Mouse (Mus musculus) ES-CJ7 (cell line): ENCODE results near the gene Aldh1a7.
"Not testable (repeated sequence)": the region's sequence is repeated elsewhere in the genome, so short reads cannot be mapped to it uniquely, and the experiment has no call there.

Experiments
- DNase-seq: peaks from one replicate; pipeline ENCODE4 v3.0.0; 2011; ENCODE audit warnings: low read depth, low spot score

Aldh1a7 gene

DNA sequence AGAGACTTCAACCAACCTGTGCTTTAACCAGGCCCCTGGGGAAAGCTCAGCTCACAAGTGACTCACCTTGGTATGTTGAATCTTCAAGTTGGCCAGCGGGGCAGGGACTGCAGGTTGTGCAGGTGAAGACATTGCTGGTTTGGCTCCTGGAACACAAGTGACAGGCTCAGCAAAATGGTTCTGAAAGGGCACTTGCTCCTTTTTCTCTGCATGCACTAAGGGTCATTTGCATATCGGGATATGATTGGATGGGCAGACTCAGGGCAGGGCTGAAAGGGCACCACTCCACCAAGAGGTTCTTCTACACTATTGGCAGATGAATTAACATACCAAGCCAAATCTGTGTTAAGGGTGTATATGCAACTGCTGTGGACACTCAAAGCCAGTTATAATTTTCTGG is at the start of gene Aldh1a7:
Gene Aldh1a7 (minus strand): TSS at position 182 of the 400 bp plus-strand sequence.
- no peak for DNase-seq

DNA sequence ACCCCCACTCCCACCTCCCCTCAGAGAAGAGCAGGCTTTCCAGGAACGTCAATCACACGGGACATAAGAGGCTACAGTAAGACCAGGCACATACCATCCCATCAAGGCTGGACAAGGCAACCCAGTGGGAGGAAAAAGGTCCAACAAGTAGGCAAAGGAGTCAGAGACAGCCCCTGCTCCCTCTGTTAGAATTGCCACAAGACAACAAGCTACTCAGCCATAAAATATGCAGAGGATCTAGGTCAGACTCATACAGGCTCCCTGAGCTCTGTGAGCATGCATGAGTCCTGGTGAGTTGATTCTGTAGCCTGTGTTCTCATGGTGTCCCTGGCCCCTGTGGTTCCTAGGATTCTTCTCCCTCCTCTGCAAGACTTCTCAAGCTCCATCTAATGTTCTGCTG is 48.3 kb upstream of the Aldh1a7 start:
- DNase-seq = no peak

DNA sequence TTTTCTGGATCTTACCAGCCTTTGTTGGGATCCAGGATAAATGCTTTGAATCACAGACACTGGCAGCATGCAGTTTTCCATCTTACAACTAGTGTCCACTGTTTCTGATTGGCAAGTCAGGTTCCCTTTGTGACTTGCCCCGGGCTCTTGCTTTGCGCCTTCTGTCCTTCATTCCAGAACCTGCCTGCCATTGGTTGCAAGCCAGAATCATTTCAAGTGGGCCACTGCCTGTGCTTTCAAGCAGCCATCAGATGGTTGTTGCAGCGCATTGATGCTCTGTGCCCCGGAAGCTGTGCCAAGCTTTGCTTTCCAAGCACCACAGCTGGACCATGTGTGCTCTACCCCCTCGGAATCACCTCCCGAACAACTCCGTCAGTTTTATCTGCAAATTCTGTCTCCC is 46.6 kb upstream of the Aldh1a7 start:
- no peak for DNase-seq

DNA sequence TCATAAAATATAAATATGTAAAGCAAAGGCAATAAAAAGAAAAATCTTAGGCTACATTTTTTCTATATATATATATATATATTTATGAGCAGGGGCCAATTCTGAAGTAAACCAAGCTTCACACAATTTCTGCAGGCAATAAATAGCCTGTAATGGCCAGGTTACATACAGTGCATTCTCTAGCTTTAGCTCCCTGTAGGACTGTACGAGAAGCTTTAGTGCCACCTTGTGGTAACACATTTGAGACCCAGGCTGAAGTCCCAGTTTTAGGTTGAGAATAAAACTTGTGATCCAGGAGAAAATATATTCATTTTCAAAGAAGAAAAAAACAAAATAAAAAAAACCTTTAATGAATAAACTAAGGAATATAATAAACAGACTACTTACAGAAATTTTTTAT is 36.9 kb upstream of the Aldh1a7 start:
- peak; percentile 46 for DNase-seq

DNA sequence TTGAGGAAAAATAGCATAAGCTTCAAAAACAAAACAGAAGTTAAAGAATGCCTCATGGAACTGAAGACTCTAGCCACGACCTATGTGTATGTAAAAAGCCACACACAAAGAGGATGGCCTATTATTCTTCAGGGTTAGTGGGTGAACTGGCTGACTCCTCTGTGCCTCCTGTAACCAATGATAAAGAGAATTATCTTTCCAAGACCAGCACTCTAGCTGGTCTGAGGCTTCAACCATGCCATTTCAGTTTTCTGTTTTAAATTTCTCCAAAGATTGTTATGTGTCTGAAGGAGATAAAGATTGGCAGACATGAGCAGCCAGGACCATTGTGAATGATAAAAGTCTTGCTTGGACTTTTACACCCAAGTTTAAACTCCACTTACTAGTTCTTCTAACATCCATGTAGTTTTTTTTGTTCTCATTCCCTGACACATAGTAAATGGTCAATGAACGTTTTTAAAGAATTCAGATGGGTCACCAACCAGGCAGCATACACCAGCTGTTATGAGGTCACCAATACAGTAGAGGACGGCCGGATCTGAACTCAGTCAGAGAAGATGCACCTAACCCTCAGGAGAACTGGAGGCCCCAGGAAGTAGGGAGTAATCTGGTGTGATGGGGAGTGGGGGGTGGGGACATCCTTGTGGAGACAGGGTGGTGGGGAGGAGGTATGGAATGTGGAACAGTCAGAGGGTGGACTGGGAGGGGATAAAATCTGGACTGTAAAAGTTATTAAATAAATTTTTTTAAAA is 34.5 kb upstream of the Aldh1a7 start:
- no peak for DNase-seq

DNA sequence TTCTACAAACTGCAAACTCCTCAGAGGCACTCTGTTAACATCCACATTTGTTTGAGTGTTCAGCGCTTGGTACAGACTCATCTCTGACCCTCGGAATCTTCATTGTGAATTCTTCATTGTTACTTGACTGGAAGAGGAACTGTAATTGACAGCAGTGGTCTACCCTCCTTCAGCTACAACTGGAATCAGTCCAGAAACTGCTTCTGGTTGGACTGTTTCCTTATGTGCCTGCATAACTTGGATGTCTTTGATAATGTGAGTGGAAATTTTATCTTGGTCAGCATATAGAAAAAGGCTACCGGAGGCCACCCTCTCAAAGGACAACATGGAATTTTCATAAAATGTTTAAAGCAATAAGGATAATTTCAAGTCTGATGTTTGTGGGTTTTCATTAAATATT is 33.8 kb upstream of the Aldh1a7 start:
- DNase-seq = no peak

DNA sequence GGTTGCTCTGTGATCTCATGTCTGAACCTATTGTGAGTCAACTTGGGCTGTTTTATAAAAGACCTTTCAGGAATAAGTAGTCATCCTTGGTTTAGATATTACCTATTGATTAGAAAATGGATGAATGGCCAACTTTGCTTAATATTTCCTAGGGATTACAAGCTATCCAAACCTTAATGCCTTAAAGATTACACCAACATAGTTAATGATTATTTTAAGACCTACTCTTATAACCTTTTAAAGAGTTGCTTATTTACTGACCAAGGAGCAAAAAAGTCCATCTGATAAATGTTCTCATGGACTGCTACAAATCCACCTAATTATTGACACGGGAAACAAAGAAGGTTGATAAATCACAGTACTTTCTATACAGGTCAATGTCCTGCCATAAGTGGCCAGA is 17.3 kb upstream of the Aldh1a7 start:
- DNase-seq = no peak

DNA sequence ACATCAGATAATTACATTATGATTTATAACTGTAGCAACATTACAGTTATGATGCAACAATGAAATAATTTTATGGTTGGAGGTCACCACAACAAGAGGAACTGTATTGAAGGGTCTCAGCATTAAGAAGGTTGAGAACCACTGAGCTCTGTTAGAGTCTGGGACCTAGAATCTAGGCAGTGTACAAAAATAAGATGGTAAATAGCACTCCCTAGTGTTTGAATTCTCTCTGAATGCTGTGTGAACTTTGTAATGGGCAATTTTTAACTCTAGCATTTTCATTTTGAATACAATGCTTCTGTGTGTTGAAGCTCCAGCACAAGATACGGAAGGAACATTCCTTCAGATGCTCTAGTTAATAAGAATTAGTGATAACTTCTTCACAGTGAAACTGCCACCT is 916 bp upstream of the Aldh1a7 start:
- DNase-seq = no peak

DNA sequence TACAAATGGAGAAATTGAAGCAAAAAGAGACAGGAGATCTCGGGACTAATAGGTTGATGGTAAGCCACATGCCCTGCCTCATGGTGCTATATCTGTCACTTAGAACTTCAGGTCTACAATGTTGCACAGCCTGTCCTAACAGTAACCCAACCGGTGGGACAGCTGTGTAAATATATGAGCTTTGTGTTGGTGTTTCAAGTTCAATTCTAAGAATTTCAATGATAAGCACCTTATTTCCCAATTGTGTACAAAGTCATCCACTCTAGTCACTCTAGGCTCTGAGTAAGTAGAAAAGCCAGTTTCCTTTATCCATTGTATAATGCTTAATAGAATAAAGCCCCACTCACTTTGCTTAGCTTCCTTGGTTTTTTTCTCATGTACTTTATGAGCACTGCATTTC is 4.4 kb downstream of the Aldh1a7 start:
- DNase-seq = no peak

DNA sequence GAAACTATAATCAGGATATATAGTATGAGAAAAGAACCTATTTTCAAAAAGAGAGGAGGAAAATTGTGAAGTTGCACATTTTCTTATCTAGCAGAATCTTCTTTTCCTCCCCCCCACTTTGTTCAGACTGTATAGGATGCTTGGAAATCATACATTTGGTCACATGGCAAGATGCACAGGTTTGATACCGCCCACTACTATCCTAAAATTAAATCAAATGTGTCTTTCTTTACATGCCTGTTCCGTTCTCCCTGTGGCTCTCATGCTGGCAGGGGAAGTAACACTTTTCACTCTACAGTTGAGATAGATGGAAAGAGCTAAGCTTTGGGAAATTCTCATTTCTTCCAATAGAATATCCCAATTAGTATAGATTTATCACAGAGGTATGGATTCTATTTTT is 7.1 kb downstream of the Aldh1a7 start:
- no peak for DNase-seq

DNA sequence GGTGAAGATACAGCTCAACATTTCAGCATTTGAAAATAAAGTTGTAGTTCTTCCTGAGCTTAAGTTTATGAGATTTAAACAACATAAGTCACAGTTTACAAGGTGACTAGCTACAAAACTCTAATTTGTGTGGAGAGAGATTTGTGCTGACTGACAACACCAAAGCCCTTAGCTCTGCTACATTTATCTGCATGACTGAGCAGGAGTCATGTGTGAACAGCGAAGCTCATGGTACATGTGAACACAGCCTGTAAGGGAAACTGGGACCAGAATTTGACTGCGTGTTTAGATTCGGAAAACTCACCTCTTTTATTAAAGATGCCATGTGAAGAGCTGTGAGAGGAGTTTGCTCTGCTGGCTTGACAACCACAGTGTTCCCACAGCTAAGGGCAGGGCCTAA is 11.7 kb downstream of the Aldh1a7 start:
- DNase-seq = no peak

DNA sequence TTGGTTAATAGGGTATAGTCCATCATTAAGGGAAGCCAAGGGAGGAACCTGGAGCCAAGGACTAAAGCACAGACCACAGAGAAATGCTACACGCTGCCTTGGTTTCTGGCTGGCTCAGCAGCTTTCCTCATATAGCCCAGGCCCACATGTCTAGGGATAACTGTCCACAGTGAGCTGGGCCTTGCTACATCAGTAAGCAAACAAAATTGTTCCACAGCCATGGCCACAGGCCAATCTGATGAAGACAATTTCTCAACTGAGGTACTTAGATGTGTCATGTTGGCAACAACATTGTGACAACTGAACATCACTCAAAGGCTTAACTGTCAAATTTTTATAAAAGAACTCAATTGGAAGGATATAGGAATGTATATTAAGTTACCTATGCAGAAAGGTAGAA is 12.3 kb downstream of the Aldh1a7 start:
- no peak for DNase-seq

DNA sequence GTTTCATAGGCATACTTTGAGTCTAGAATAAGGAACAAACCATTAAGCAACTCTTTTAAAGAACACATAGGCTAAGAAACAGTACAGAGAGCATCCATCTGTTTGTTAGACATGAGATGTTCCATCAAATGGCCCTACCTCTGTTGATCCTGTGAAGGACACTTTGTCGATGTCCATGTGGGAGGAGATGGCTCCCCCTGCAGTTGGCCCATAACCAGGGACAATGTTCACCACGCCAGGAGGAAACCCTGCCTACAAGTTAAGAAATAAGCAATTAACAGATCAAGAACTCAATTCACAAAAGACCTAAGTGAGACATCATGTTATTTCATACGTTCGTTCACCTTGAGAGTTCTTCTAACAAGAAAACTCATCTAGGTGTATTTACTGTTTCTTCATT is 12.8 kb downstream of the Aldh1a7 start:
- no peak for DNase-seq

DNA sequence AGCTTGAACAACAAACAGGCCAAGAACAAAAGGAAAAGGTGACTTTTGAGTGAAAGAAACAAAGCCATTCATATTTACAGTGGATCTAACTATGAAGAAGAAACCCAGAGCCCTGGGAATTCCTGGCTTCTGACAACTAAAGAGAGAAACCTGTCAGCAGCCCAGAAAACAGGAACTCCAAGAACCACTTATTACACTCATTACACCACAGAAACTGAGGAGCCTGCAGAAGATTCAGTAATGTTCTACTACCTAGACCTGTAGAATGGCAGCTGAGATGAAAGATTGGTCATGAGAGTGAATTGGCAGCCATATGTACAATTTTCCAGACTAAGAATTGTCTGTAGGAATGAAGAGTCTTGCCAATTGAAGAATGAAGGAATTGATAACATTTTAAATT is 20.2 kb downstream of the Aldh1a7 start:
- no peak for DNase-seq

DNA sequence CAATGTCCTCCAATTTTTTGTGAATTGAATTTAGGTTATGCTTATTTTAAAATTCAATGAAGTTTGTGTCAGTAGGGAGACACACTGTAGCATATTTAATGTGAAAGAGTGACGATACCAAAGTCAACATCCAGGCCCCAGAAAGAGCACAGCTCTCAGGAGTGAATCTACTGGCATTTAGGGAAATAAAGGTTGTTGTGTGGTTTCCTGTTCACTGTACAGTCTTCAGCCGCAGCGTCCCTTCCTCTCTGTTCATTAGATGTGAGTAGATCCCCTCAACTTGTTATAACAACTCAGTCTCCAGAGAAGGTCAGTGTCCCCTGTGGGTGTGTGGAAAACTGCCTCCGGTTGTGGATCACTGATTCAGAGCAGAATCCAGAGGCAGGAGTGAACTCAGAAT is 20.6 kb downstream of the Aldh1a7 start:
- DNase-seq = no peak

DNA sequence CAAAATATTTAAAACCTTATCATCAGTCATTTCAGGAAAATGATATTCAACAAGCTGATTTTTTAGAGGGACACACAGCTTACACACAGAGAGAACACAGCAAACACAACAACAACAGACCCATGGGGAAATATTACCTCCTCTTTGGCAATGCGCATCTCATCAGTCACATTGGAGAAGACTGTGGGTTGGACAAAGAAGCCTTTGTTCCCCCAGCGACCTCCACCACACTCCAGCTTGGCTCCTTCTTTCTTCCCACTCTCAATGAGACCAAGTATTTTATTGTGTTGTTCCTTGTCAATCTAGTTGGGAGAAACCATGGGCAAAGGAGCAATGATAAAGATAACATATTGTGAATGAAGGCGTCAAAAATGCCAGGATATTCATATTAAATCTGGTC is 25.3 kb downstream of the Aldh1a7 start:
- no peak for DNase-seq

DNA sequence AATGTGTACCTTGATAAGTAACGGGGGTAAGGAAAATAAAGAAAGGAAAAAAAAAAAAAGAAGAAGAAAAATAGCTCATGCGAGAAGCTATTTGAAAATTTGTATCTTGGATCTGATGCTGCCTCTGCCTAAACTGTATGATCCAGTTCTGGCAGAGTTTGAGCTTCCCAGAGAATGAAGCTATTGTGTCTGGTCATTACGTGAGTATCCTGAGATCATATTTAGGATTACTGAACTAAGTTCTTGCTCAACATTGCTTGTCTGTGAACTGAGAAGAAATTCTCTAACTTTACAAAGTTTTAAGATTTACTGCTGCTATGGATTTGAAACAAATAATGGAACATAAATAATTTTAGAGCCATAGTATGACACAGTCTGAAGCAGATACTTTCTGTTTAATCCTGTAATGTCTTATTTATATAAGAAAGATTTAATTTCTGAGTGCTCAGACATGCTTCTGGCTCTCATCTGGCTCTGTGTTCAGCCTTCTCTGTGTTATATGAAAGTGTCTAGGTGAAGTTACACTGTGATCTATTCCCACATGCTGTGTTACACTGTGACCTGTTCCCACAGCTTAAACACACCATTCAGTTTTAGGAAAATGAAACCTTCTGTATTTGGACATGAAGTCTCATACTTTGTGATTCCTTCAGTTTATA is 49.5 kb downstream of the Aldh1a7 start:
- no peak for DNase-seq

DNA sequence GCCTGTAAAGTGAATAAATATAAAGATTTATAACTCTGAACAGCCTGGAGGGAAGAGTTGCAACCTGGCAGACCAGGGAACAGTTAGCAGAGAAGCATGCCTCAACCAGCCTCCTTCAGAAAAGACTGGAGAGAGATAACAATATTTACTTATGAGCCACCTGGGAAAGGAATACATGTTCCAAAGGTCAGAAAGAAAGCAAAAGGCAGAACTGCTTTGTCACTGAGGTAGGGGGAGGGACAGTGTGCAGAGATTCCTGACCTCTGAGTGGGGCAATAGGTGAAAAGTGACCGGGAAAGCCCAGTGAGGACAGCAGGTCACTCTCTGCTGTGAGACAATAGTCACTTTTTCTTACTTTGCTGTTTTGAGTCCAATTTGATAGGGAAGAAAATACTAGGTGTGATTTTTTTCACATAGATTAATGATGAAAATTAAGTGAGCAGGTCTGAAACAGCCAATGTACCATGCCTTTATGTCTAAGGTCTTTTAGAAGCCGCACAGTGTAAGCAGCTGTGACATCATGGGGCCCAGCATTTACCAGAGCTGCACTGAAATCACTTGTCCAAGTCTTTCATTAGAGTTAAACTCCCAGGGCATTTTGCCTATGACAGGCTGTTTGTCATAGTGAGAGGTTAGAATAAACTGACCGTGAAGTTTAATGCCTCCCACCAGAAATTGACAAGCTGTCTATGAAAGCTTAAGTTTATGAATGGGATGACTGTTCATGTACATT is 73.1 kb downstream of the Aldh1a7 start:
- no peak for DNase-seq

DNA sequence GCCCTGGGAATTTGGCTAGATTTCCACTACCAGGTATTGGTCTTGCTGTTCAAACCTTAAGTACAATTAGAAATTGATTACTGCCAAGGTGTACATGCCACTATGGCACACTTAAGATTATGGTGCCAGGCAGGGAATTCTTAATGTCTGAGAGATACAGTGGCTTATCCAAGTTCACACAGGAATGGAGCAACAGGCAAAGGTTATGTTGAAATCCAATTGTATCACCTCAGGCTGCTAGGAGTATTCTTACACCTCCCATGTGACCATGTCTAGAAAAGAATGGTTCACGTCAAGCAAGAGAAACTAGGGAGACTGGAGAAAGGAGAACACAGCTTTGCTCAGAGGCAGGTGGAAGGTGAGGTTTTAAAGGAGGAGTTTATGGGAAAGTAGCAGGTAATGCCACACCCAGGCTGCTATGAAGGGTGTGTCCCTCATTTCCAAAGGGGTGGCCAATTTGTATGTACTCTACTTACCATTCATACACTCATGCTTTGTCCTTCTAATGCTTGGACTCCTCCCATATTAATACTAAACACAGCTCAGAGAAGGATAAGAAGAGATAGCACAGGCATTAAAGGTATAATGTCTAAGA is 74.2 kb downstream of the Aldh1a7 start:
- no peak for DNase-seq

DNA sequence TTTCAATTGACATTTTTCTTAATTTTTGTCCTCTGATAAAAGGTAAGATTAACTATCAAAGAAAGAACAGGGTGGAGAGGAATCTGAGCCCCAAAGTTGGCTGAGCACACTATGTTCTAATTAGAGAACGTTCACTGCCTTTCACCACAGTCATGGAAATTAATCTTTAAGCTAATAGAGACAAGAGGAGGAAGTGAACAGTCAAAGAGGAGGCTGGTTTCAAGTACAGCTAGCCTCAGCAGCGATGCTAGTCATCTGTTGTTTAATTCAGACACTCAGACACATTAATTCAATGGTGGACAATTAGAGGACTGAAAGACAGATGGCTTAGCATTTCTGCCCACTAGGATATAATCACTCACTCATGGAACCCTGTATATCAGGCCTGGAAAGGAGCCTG is 77.4 kb downstream of the Aldh1a7 start:
- DNase-seq = no peak

DNA sequence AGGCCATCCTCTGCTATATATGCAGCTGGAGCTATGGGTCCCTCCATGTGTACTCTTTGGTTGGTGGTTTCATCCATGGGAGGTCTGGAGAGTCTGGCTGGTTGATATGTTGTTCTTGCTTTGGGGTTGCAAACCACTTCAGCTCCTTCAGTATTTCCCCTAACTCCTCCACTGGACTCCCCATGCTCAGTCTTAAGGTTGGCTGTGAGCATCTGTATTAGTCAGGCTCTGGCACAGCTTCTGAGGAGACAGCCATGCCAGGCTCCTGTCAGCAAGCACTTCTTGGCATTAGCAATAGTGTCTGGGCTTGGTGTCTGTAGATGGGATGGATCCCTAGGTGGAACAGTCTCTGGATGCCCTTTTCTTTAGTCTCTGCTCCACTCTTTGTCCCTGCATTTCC is 79.9 kb downstream of the Aldh1a7 start:
- DNase-seq = not testable (repeated sequence)

DNA sequence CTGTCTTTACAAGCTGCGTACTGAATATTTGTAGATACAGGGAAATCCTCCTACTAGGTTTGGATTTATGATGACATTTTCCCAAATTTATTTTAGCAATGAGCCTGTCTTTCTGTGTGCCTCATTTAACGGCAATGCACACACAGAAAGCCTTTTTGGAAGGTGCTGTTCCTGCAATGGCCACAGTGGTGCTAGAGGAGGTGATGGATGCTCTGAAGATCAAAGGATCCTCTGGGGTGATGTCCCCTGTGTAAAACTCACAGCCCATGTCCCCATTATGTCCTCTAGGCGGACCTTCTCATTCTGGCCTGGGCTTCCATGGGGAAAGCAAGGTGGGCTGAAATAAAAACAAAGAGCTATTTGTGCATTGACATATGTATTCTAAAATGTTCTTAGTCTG is 83.0 kb downstream of the Aldh1a7 start:
- peak; percentile 5 for DNase-seq
